Mouse (Mus musculus) liver, embryonic 12.5 days (tissue): ENCODE measurements around the gene Irak2. TPM values are rescaled to one million over a fixed set of nuclear protein-coding genes. Genes with fewer than 3 reads are reported as not detected.

ENCODE experiments used
- ATAC-seq: fragments of 200-750 bp; cut with Nextera tagmentation; 2 replicates; pipeline ENCODE4 v1.8.0; 2017; ENCODE audit warnings: moderate number of reproducible peaks, mild to moderate bottlenecking, moderate library complexity
- H3K27ac ChIP-seq: fragments of 300-500 bp; sonication (generic); 2 replicates; pipeline ENCODE4 v1.5.1; 2016; ENCODE audit warnings: mild to moderate bottlenecking
- H3K27me3 ChIP-seq: fragments of 300-500 bp; sonication (generic); replicated peaks from 2 replicates; pipeline ENCODE4 v1.6.1; 2016; ENCODE audit warnings: mild to moderate bottlenecking, moderate library complexity
- H3K36me3 ChIP-seq: fragments of 300-500 bp; sonication (generic); 2 replicates; pipeline ENCODE4 v1.6.1; 2016; ENCODE audit warnings: mild to moderate bottlenecking, moderate library complexity
- H3K4me1 ChIP-seq: fragments of 300-500 bp; sonication (generic); 2 replicates; pipeline ENCODE4 v1.6.1; 2016
- H3K4me2 ChIP-seq: fragments of 300-500 bp; sonication (generic); 2 replicates; pipeline ENCODE4 v1.6.1; 2016; ENCODE audit warnings: mild to moderate bottlenecking, moderate library complexity
- H3K4me3 ChIP-seq: fragments of 300-500 bp; sonication (generic); 2 replicates; pipeline ENCODE4 v1.5.1; 2016; ENCODE audit warnings: mild to moderate bottlenecking, moderate library complexity
- H3K9ac ChIP-seq: fragments of 300-500 bp; sonication (generic); 2 replicates; pipeline ENCODE4 v1.6.1; 2016; ENCODE audit warnings: mild to moderate bottlenecking, moderate library complexity
- H3K9me3 ChIP-seq: fragments of 300-500 bp; sonication (generic); replicated peaks from 2 replicates; pipeline ENCODE4 v1.6.1; 2016; ENCODE audit warnings: mild to moderate bottlenecking, moderate library complexity
- WGBS: fragments of 180-500 bp; shearing (Covaris S2); methylation state at CpG from one replicate; pipeline ENCODE4 v1.1.7; 2016; ENCODE audit not compliant: insufficient replicate concordance; 5-methylcytosine and 5-hydroxymethylcytosine counted together
- polyA plus RNA-seq: library from polyadenylated mRNA; unstranded; fragments of >200 nt; fragmentation: Nextera tagmentation; extraction: Ambion mirVana; gene quantifications from 2 replicates; pipeline ENCODE4 v1.2.1, GENCODE M21; 2016

Gene Irak2
- polyA plus RNA-seq, 1 experiment from 2014 or later, result 17.9 TPM

DNA sequence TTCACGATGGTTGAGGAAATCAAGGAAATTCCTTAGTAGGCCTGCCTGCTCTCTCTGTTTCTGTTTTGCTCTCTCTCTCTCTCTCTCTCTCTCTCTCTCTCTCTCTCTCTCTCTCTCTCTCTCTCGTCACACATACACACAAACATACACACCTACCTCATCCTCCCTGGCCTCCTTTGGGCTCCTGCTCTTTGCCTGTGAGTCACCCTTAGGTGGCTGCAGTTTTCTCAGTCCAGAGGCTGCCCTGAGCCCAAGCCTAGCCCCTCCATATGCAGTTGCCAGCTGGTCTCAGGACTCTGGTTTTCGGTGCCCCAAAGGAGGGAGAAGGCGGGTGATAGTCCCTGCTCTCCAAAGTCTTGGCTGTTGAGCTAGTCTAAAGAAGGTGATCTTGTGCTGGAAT is 4.8 kb downstream of the Irak2 start:
- no peak for ATAC-seq
- peaks cover 36% of the 10 kb centered on the region for H3K4me1 ChIP-seq

DNA sequence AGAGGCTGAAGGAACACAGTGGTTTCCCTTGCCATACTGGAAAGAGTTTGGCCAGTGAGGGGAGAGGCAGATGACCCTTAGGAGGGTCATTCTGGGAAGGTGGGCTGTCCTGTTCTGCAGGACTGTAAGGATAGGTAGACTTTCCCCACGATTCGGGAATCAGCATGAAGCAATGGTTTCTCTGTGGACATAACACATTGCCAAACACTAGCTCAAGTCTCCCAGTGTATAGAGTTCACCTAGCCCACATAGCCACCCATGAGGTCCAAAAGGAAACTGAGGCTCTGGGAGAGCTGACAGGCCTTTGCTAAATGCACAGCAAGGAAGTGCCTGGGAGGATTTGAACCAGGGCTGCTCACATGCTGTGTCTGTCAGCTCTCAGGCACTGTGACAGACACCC is 5.7 kb downstream of the Irak2 start:
- Histone ChIP-seq H3K36me3 (0 out of 2 replicates have a peak, but pooled peaks cover 12% of the 10 kb centered on the region), H3K4me2 (no peak overlapping the region), H3K27me3 (no peaks in the 10 kb centered on the region), H3K4me3 (no peak overlapping the region), H3K4me1 (peaks cover 37% of the 10 kb centered on the region), H3K9ac (no peak overlapping the region), H3K27ac (0 out of 2 replicates have a peak overlapping the region, but pooled peaks have one; percentile 12), H3K9me3 (no peaks in the 10 kb centered on the region)
- no peak for ATAC-seq
- WGBS, result 69% methylated on average over 2 of the region's 2 CpGs

More for the DNA sequence above, 4.8 kb downstream of the Irak2 start:
- Histone ChIP-seq H3K9ac (no peak overlapping the region), H3K4me2 (no peak overlapping the region), H3K27me3 (no peaks in the 10 kb centered on the region), H3K4me3 (no peak overlapping the region), H3K9me3 (no peaks in the 10 kb centered on the region), H3K27ac (no peak overlapping the region), H3K36me3 (0 out of 2 replicates have a peak, but pooled peaks cover 6% of the 10 kb centered on the region)
- WGBS, result 76% methylated on average over 4 of the region's 4 CpGs

DNA sequence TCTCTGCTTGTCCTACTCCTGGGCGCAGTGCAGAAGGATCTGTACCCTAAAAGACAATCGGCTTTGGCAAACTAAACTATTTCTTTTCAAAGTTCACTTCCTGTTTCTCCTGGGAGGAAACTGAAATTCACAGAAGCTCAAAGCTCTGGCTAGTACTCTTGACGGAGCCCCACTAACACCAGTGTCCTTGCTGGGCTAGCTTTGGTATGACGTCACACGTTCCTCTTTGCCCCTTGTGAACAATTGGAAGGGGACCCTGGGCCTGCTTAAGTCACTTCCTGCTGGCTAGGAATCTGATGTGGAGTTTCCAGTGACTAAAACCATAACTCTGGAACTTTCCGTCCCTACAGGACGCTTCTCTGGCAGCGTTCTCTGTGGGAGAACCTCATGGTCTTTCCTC is 6.5 kb downstream of the Irak2 start:
- WGBS, result 52% methylated on average over 8 of the region's 8 CpGs
- H3K36me3 ChIP-seq, result 0 out of 2 replicates have a peak, but pooled peaks cover 12% of the 10 kb centered on the region
- H3K4me3 ChIP-seq, result no peak overlapping the region
- H3K9ac ChIP-seq, result no peak overlapping the region
- H3K27ac ChIP-seq, result no peak overlapping the region
- no peaks in the 10 kb centered on the region for H3K9me3 ChIP-seq
- H3K27me3 ChIP-seq, result no peaks in the 10 kb centered on the region
- peaks cover 36% of the 10 kb centered on the region for H3K4me1 ChIP-seq
- ATAC-seq, result no peak
- no peak overlapping the region for H3K4me2 ChIP-seq

DNA sequence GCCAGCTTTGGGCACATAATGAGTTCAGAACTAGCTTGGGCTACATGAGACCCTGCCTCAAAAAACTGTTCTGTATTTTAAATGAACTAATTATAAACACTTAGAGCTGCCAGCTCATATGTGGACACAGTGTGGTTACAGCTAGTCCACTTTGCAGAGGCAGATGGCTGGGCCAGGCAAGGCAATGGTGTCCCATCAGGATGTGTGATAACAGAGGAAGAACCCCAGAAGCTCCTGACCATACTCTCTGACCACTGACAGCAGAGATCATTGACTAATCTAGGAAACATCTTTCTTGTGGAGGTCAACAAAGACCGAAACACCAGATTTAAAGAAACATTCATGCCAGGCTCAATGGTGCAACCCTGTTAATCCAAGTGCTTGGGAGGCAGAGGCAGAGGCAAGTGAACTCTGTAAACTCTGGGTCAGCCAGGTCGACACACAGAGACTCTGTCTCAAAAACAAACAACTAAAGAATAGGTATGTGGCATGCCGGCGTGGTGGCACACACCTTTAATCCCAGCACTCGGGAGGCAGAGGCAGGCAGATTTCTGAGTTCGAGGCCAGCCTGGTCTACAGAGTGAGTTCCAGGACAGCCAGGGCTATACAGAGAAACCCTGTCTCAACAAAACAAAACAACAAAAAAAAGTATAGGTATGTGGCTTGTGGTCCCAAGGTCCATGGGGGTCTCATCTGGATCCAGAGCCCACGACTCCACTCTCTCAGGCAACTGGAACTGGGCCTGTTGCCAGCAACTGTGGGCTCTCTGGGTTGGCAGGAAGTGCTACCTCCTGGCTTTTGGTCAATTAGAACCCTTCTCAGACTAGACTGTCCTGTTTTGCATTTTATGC is 11.3 kb downstream of the Irak2 start:
- WGBS, result 70% methylated on average over 7 of the region's 7 CpGs
- H3K9me3 ChIP-seq, result no peaks in the 10 kb centered on the region
- peak overlapping the region; percentile 20; the same call in 1 of the 2 replicates for H3K27ac ChIP-seq
- no peak for ATAC-seq
- H3K9ac ChIP-seq, result no peak overlapping the region
- peaks cover 42% of the 10 kb centered on the region for H3K4me1 ChIP-seq
- no peaks in the 10 kb centered on the region for H3K27me3 ChIP-seq
- 0 out of 2 replicates have a peak, but pooled peaks cover 16% of the 10 kb centered on the region for H3K36me3 ChIP-seq
- no peak overlapping the region for H3K4me3 ChIP-seq
- no peak overlapping the region for H3K4me2 ChIP-seq

DNA sequence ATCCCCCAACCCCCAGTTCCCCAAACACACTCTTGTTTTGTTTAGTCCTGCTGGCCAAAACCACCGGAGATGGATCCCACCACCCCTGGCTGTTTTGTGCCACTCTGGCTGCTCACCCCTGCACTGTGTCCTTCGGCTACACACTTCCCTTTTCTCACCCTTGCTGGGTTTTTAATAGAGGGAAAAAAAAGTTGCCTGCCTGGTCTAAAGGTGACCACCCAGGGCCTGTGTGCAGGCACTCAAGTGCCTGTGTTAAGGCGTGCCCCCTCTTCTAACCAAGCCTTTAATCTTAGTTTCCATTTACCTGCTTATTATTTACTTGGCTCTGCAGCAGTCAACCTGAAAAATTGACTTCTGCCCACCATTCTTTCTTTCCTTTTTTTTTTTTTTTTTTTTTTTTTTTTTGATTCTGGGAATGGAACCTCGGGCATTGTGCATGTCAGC is 12.0 kb downstream of the Irak2 start:
- Histone ChIP-seq H3K9me3 (no peaks in the 10 kb centered on the region), H3K9ac (no peak overlapping the region), H3K27me3 (no peaks in the 10 kb centered on the region), H3K4me3 (no peak overlapping the region), H3K4me1 (peaks cover 48% of the 10 kb centered on the region), H3K4me2 (no peak overlapping the region), H3K27ac (peak overlapping the region; percentile 20; the same call in 1 of the 2 replicates), H3K36me3 (0 out of 2 replicates have a peak, but pooled peaks cover 16% of the 10 kb centered on the region)
- 45% methylated on average over 4 of the region's 4 CpGs for WGBS
- no peak for ATAC-seq

DNA sequence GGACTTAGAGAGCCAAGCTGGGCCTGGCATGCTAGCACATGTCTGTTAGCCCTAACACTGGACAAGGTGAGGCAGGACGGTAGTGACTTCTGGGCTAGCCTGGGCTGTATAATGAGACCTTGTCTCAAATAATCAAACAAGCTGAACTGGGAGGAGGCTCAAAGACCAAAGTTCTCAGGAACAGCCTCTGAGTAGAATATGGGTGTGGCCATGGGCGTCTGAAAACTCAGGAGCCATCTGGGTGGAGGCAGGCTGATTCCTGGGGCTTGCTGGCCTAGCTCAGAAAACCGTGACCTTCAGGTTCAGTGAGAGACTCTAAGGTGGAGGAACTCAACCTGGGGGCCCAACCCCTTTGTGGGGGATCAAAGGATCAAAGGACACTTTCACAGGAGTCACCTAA is 13.4 kb downstream of the Irak2 start:
- Histone ChIP-seq H3K27me3 (no peaks in the 10 kb centered on the region), H3K4me1 (peaks cover 48% of the 10 kb centered on the region), H3K4me3 (no peak overlapping the region), H3K4me2 (peak overlapping the region; percentile 22), H3K27ac (peak overlapping the region; percentile 15; the same call in 1 of the 2 replicates), H3K9me3 (no peaks in the 10 kb centered on the region), H3K36me3 (0 out of 2 replicates have a peak, but pooled peaks cover 16% of the 10 kb centered on the region), H3K9ac (peak overlapping the region; percentile 40; the same call in 1 of the 2 replicates)
- WGBS, result 43% methylated on average over 3 of the region's 3 CpGs
- peak; percentile 75 for ATAC-seq

DNA sequence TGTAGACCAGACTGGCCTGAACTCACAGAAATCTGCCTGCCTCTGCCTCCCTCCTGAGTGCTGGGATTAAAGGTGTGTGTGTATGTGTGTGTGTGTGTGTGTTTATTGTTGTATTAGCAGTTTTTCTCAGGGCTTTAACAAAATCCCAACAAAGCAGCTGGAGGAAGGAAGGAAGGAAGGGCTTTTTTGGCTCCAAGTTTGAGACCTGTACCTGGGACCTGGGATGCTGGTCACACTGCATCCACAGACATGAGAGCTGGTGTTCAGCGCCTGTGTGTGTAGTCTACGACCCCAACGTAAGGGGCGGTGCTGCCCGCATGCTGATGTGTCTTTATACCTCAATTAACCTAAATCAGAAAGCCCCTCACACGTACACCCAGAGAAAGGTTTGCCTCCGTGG is 15.3 kb downstream of the Irak2 start:
- 80% methylated on average over 7 of the region's 7 CpGs for WGBS
- Histone ChIP-seq H3K27ac (no peak overlapping the region), H3K9me3 (no peaks in the 10 kb centered on the region)

DNA sequence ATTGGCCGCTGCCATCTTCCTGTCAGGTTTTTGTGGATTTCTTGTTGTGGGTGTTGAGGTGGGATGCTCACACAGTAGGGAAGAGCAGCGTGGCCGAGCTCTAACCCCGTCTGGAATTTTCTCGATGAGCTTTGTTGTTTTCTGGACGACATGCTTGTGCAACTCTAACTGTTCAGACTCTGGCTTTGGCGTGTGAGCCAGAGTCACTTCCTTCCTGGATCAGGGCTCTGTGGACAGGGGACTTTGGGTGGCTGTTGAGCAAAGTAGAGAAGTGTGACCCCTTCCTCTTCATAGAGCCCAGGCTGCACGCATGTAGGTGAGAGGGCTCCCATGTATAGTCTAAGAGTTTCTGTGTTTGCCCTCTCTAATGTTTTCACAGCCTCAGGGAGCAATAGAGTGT is 15.8 kb downstream of the Irak2 start:
- Histone ChIP-seq H3K27ac (no peak overlapping the region), H3K4me3 (no peak overlapping the region), H3K9ac (no peak overlapping the region), H3K4me2 (no peak overlapping the region), H3K9me3 (no peaks in the 10 kb centered on the region), H3K36me3 (0 out of 2 replicates have a peak, but pooled peaks cover 4% of the 10 kb centered on the region), H3K4me1 (peaks cover 41% of the 10 kb centered on the region), H3K27me3 (no peaks in the 10 kb centered on the region)
- ATAC-seq, result no peak
- 33% methylated on average over 8 of the region's 8 CpGs for WGBS

More for the DNA sequence above, 15.3 kb downstream of the Irak2 start:
- Histone ChIP-seq H3K4me1 (peaks cover 45% of the 10 kb centered on the region), H3K27me3 (no peaks in the 10 kb centered on the region), H3K36me3 (0 out of 2 replicates have a peak, but pooled peaks cover 4% of the 10 kb centered on the region), H3K4me3 (no peak overlapping the region), H3K9ac (no peak overlapping the region), H3K4me2 (no peak overlapping the region)
- ATAC-seq, result no peak

DNA sequence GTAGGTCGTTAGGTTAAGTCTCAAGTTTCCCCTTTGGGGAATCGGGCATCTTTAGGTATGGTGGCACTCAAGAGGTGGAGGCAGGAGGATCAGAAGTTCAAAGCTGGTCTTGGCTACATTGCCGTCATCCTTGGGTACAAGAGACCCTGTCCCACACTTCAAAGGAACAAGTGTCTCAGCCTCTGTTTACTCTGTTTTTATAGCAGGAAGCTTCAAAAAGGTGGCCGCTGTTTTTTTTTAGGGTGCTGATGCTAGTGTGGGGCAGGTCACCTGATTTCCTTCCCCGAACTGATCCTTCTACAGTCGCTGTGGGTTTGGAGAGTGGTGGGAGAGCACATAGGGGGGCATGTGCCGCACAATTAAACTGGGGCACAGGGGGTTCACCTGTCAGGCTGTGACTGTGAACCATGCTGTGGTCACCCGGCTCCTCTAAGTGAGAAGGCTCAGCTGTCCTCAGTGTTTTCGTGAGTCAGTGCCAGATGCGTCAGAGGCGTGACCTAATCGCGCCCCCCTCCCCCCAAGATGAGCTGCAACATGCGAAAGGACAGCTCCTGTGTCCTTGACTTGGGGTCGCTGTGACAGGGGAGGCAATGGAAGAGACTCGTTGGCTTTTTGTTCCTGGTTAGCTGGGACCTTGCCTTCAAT is 16.6 kb downstream of the Irak2 start:
- Histone ChIP-seq H3K27me3 (no peaks in the 10 kb centered on the region), H3K36me3 (0 out of 2 replicates have a peak, but pooled peaks cover 4% of the 10 kb centered on the region), H3K4me1 (peaks cover 43% of the 10 kb centered on the region), H3K4me3 (no peak overlapping the region), H3K9ac (no peak overlapping the region), H3K27ac (no peak overlapping the region), H3K9me3 (no peaks in the 10 kb centered on the region), H3K4me2 (no peak overlapping the region)
- no peak for ATAC-seq
- WGBS, result 65% methylated on average over 16 of the region's 16 CpGs

DNA sequence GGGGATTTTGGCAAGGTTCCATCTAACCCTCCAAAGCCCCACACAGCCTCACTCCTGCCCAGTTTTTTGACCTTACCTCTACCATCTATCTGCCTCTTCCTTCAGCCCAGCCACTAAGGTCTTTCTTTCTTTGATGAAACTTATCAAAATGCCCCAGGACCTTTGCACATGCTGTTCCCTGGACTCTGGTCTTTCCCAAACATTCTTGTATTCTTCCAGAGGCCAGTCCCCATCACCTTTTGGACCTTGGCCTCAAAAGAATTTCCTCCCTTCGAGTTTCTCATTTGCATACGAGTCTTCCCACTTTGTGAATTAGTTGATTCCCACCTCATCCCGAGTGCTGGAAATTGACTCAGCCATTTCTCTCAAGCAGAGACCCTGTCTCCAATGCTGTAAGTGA is 17.2 kb downstream of the Irak2 start:
- Histone ChIP-seq H3K27ac (no peak overlapping the region), H3K36me3 (0 out of 2 replicates have a peak, but pooled peaks cover 4% of the 10 kb centered on the region), H3K9ac (no peak overlapping the region), H3K4me1 (peaks cover 44% of the 10 kb centered on the region), H3K9me3 (no peaks in the 10 kb centered on the region), H3K27me3 (no peaks in the 10 kb centered on the region), H3K4me3 (no peak overlapping the region), H3K4me2 (no peak overlapping the region)
- no peak for ATAC-seq
- 81% methylated on average over 3 of the region's 3 CpGs for WGBS

DNA sequence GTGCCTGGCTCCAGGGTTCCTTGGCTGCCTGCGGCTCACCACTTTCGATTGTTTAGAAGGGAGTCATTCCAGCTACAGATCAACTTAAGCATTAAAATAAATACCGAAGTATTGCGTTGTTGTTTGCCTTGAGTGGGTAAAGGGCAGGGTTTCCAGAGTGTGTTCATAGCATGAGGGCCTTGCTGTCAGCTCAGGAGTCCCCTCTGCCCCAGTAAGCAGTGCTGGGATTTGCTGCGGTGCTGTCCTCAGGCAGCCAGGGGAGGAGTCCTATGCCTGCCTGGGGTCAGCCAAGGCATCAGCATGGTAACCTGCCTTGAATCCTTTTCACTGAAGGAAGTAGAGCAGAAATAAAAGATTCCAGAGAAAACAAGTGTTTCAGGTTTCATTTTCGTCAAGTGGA is 18.6 kb downstream of the Irak2 start:
- Histone ChIP-seq H3K36me3 (0 out of 2 replicates have a peak, but pooled peaks cover 4% of the 10 kb centered on the region), H3K9ac (no peak overlapping the region), H3K4me1 (peaks cover 48% of the 10 kb centered on the region), H3K4me2 (no peak overlapping the region), H3K4me3 (no peak overlapping the region), H3K27me3 (no peaks in the 10 kb centered on the region), H3K9me3 (no peaks in the 10 kb centered on the region), H3K27ac (no peak overlapping the region)
- 82% methylated on average over 6 of the region's 6 CpGs for WGBS
- no peak for ATAC-seq

DNA sequence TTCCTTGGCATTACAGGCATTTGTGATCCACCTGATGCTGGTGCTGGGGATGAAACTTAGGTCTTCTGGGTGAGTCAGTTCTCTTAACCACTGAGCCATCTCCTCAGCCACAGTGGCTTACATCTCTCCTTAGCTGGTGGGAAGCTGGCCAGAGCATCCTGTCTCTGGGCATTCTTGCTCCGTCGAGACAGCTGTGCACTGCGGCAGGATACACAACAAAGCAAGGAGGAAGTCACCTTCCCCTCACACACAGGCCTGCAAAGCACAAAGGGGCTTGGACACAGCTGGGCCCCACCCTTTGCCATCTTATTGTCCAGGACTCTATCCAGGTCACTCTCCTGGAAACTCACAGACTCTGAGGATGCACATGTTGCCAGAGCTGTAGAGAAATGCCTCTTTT is 20.0 kb downstream of the Irak2 start:
- Histone ChIP-seq H3K27ac (no peak overlapping the region), H3K4me1 (peaks cover 43% of the 10 kb centered on the region), H3K27me3 (no peaks in the 10 kb centered on the region), H3K4me2 (no peak overlapping the region), H3K36me3 (peaks cover 10% of the 10 kb centered on the region), H3K4me3 (no peak overlapping the region), H3K9ac (no peak overlapping the region), H3K9me3 (peaks cover 5% of the 10 kb centered on the region)
- 30% methylated on average over 3 of the region's 3 CpGs for WGBS
- ATAC-seq, result no peak
